In genomic region chr6:12812467-12812866, GRCm38 (mm10) we compare ENCODE assay signal across 22 mouse cellular contexts.
DNase-seq lines count a peak whose midpoint lies in the region; ATAC-seq and TF ChIP-seq lines count a peak whose summit lies in the region.
"Had no signal": no experiment of that assay in that cellular context is flagged by ENCODE, and none has a peak within 500 bp of the region (broad histone marks: within the 10 kb centered on the region; RNA-seq: fewer than 3 reads in every experiment).

No protein-coding gene starts in this region.

- TF ChIP-seq POLR2A in embryonic fibroblast, embryonic 13.5 days (IDR thresholded peaks at IDR 0.05; ENCODE audit: low read depth, low read length): no peak

- peak overlapping the region; percentile 71; the same call in 1 of the 2 replicates for H3K27ac ChIP-seq in embryonic fibroblast, embryonic 13.5 days (ENCODE audit: insufficient read depth, low read length)
- H3K27ac ChIP-seq in intestine, embryonic 16.5 days (ENCODE audit: low read length): no peak overlapping the region
- H3K27ac ChIP-seq: gastrocnemius, adult 2 months; hindbrain, embryonic 12.5 days; hindbrain, embryonic 15.5 days had no signal

- DNase-seq in 3T3-L1 (ENCODE audit: low read depth, low spot score): peak; percentile 63
- DNase-seq in kidney, postnatal 4 days: no peak
- DNase-seq in kidney, postnatal 10 days: no peak
- DNase-seq in layer of hippocampus, adult 9-10 months (ENCODE audit: low spot score): no peak
- DNase-seq: adrenal gland, adult 8-10 months; adrenal gland, postnatal 25 days; B cell, adult 2 months; cerebellum, adult 11-12 months; cerebellum, adult 8-10 months; cerebellum, postnatal 10 days; forebrain, postnatal 0 days; gastrocnemius, adult 2 months; gastrocnemius, postnatal 14 days; heart, adult 11 months had no signal

- H3K27me3 ChIP-seq in intestine, embryonic 16.5 days (replicated peaks; ENCODE audit: control insufficient read depth, insufficient read depth, low read length): no peaks in the 10 kb centered on the region
- H3K27me3 ChIP-seq: hindbrain, embryonic 12.5 days; hindbrain, embryonic 15.5 days had no signal

- peak; percentile 53; the same call in 1 of the 2 replicates for ATAC-seq in intestine, embryonic 16.5 days
- ATAC-seq: activated CD4-positive, CD25-positive, alpha-beta regulatory T cell, adult 4 months; CD4-positive, CD25-positive, alpha-beta regulatory T cell, adult 4 months; forebrain, embryonic 14.5 days; forebrain, postnatal 0 days had no signal

- H3K9me3 ChIP-seq in intestine, embryonic 16.5 days (ENCODE audit: control insufficient read depth, low read length): no peaks in the 10 kb centered on the region
- H3K9me3 ChIP-seq: hindbrain, embryonic 12.5 days; hindbrain, embryonic 15.5 days had no signal

- H3K4me1 ChIP-seq in embryonic fibroblast, embryonic 13.5 days (ENCODE audit: control insufficient read depth, insufficient read depth, low read length): no peaks in the 10 kb centered on the region
- H3K4me1 ChIP-seq in intestine, embryonic 16.5 days (ENCODE audit: control insufficient read depth, insufficient read depth, low read length): no peaks in the 10 kb centered on the region

- no peak overlapping the region for H3K4me2 ChIP-seq in intestine, embryonic 16.5 days (ENCODE audit: low read depth, low read length)
- H3K4me2 ChIP-seq: heart, embryonic 11.5 days; hindbrain, embryonic 12.5 days; hindbrain, embryonic 15.5 days had no signal

- 92% methylated on average over 1 of the region's 1 CpGs for WGBS in intestine, embryonic 16.5 days

- TF ChIP-seq CTCF in embryonic fibroblast, embryonic 13.5 days (IDR thresholded peaks at IDR 0.05; ENCODE audit: borderline replicate concordance, insufficient read depth, low read length): no peak

- H3K9ac ChIP-seq in intestine, embryonic 16.5 days (ENCODE audit: low read depth, low read length): no peak overlapping the region
- H3K9ac ChIP-seq: forebrain, postnatal 0 days; hindbrain, embryonic 12.5 days; hindbrain, embryonic 15.5 days had no signal

- no peak overlapping the region for H3K4me3 ChIP-seq in embryonic fibroblast, embryonic 13.5 days (ENCODE audit: insufficient read depth, low read length)
- H3K4me3 ChIP-seq in intestine, embryonic 16.5 days (ENCODE audit: low read length): no peak overlapping the region
- H3K4me3 ChIP-seq: gastrocnemius, adult 2 months; hindbrain, embryonic 12.5 days; hindbrain, embryonic 15.5 days had no signal

- H3K36me3 ChIP-seq in intestine, embryonic 16.5 days (ENCODE audit: control insufficient read depth, insufficient read depth, low read length): no peaks in the 10 kb centered on the region
- H3K36me3 ChIP-seq: hindbrain, embryonic 12.5 days; hindbrain, embryonic 15.5 days had no signal
